Mouse (Mus musculus): ENCODE measurements around the gene Ankrd11.

Ankrd11 gene

DNA sequence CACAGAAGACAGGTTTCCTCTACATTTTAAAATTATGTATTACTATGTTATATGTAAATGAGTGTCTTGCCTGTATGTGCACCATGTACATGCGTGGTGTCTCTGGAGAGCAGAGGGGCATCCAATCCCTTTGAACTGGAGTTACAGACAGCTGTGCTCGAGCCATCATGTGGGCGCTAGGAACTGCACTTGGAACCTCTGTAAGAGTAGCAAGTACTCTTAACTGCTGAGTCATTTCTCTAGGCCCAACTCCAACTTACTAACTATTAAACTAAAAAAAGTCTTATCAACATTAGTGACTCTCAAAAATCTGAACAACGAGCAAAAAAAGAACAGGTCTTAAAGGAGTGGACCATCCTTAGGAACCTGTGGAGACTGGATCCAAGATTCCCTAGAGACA is 66.0 kb downstream of the Ankrd11 start:
- ATAC-seq (ENCODE audit: insufficient number of reproducible peaks, low FRiP score, low TSS enrichment): no peak

DNA sequence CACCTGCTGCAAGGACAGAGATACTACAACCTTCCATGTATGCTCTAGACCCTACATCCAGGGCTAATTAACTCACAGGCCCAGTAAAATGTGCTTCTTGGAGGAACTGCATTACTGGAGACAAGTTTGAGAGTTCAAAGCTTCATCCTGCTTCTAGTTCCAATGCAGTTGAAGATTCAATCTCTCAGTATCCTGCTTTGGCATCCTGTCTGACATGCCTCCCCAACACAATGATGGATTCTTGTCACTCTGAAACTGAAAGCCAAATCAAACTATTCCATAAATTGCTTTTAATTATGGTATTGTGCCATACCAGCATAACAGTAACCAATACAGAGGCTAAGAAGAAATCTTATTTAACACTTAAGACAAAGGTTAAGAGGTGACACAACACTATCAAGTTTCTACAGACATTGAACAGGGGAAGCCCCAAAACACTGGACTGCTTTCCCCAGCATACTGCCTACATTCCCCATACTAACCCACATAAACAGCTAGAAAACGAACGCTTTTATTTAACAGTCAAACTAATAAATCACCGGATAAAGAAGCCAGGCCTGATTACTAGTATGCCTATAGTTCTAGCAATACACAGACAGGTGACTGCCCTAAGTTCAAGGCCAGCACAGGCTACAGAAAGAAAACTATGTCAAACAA is 72.0 kb downstream of the Ankrd11 start:
- ATAC-seq (ENCODE audit: insufficient number of reproducible peaks, low FRiP score, low TSS enrichment): no peak

DNA sequence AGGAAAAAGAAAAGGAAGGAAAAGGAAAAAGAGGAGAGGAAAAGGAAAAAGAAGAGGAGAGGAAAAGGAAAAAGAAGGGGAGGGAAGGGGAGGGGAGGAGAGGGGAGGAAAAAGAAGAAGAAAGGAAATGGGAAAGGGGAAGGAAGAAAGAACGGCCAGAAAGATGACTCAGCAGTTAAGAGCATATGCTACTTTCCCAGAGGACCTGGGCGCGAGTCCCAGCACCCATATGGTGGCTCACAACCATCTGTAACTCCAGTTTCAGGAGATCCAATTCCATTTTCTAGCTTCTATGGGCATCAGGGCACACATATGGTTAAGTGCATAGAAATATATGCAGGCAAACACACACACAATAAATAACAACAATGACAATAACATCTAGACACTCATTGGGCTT is 73.9 kb downstream of the Ankrd11 start:
- ATAC-seq (ENCODE audit: insufficient number of reproducible peaks, low FRiP score, low TSS enrichment): no peak

DNA sequence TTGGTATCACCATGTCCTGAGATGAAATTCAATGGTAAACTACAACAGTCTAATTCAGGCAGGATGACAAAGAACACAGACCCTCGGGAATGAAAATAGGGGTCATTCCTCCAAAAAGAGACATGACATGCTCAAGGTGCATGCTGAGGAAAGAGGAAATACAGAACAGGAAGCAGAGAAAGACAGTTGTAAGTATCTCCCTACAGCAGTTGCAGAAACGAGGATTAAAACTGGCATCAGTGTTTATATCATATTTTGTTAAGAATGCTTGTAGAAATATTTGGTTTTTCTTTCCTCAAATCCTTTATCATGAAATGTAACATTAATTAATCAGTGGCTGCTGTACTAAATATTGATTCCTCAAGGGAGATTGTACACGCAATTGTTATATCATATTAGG is 75.4 kb downstream of the Ankrd11 start:
- ATAC-seq (ENCODE audit: insufficient number of reproducible peaks, low FRiP score, low TSS enrichment): no peak

DNA sequence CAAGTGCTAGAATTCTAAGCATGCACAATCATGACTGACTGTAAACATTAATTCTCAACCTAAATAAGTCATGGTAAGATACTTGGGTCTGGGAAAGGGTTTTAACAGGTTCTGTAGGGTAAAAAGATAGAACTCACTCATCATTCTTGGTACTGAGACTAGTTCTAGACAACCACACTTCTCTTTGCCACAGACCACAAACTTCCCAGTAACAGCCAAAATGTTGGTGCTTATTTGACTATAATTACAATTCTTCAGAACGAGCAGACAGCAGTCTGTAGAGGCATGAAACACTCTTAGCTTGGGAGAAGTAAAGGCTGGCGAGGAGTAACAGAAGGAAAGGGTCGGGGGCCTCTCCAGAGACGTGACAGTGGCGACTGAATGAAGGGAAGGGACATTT is 80.0 kb downstream of the Ankrd11 start:
- ATAC-seq (ENCODE audit: insufficient number of reproducible peaks, low FRiP score, low TSS enrichment): no peak

DNA sequence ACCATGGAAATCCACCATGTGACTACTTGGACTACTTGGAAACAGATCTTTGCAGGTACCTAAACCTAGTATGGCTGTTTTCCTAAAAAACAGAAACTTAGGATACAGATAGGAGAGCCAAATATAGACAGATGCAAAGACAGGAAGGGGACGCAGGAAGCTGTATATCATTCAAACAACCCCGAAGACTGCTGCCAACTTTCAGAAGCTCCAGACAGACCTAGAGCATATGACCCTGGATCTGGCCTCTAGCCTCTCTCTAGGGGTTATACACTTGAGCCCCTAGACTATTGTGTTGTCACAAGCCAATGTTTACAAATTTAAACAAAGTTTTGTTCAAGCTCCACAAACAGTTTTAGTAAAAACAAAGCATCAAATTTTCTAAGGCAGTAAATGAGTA is 80.6 kb downstream of the Ankrd11 start:
- no peak for ATAC-seq (ENCODE audit: insufficient number of reproducible peaks, low FRiP score, low TSS enrichment)

DNA sequence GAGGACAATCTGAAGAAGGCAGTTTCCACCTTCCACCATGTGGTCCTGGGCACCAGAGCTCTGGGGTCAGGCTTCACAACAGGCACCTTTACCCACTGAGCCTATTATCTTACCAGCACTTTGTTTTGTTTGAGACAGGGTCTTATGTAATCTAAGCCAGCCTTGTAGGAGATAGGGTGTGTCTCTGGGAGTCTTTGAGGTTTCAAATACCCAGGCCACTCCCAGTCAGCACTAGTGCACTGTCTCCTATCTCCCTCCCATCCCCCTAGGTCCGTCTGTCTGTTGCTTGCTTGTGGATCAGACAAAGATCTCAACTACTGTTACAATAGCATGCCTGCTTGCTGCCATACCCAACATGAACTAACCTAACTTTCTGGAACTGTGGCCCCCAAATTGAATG is 81.1 kb downstream of the Ankrd11 start:
- no peak for ATAC-seq (ENCODE audit: insufficient number of reproducible peaks, low FRiP score, low TSS enrichment)

DNA sequence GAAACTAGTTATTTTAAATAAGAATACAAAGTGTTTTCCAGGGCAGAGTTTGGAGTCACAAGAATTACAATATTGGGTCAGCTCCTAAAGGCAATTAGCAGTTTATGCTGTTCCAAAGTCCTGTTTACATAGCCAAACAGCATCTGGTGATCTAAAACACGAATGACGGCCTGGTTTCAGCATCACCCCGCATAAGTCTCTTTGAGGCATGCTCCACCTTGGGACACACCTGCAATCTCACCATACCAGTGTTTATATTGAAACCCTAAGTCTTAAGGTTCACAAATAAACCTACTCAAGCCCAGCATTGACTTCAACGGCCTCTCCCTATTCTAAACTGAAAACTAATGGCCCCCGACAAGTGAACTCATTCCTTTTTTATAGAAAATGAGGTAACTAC is 81.8 kb downstream of the Ankrd11 start:
- no peak for ATAC-seq (ENCODE audit: insufficient number of reproducible peaks, low FRiP score, low TSS enrichment)

DNA sequence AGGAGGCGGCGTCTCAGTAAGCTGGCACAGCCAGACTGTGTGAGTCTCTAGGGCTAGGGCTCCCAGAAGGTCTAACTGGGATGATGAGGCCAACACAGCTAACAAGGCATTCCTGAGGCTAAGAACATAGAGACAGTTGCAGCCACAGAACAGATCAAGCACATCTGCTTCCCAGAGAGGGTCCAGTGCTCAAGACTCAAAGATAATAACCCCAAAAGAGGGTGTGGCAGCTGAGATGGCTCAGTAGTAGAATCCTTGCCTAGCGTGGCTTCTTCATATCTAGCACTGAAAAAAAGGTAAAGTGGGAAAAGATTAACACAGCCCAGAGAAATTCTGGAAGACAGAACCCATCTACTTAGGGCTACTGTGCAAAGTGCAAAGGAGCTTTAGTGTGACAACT is 86.1 kb downstream of the Ankrd11 start:
- no peak for ATAC-seq (ENCODE audit: insufficient number of reproducible peaks, low FRiP score, low TSS enrichment)

DNA sequence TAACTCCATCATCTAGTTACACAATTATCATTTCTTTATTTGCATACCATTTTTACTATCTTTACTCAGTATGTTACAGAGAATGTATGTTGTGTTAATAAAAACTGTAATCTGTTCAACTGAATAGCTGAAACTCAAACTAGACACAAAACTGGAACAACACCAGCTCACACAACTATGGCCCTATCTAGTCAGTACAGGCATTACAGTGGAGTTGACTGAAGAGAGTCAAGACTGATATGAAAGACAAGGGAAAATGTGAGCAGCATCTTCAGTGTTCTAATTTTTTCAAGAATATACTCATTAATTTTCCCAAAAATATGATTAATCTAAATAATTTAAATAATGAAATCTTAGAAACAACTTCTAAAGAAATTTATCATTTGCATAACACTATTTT is 86.9 kb downstream of the Ankrd11 start:
- no peak for ATAC-seq (ENCODE audit: insufficient number of reproducible peaks, low FRiP score, low TSS enrichment)

DNA sequence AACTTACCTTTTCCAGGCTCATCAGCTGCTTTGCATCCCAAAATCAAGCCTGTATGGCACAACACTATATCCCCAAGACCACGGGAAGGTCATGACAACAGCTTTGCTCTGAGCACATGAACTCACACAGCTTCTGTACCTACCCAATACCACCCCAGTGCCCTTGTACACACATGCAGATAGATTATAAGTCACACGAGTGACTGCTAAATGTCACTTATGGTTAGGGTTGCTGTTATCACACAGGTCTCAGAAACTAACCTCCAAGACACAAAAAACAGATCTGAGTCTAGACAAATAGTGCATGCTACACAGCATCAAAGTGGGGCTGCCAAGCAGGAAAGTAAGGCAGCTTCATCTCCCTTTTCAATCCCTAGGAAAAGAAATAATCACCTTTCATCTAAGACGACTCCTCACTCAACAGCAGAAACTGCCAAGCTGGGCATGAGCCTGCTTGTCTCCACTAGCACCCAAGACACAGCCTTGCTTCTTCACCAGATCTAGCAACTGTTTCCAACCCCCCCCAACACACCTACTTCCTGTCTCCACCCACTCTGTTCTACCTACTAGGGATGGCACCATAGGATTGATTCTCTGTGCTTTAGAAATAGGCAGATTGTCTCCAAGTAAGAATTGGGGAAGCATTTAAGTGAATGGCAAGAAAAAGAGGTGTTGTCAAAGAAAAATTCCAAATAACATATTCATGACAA is 87.8 kb downstream of the Ankrd11 start:
- no peak for ATAC-seq (ENCODE audit: insufficient number of reproducible peaks, low FRiP score, low TSS enrichment)

DNA sequence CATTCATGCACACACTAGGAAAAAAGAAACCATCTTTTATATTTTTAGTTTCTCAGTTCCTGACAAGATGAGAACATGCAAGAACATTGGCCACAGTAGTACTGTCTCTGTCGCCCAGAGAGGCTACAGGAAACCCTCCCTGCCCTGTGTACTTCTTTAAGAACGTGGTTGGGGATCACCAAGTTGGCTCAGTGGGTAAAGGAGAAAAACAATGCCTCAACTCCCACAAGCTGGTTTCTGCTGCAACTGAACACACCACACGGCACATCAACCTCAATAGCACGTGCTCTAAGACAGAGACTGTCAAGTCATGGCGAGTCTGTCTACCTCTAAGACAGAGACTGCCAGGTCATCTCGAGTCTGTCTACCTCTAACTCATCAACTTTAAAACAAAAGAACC is 89.0 kb downstream of the Ankrd11 start:
- ATAC-seq (ENCODE audit: insufficient number of reproducible peaks, low FRiP score, low TSS enrichment): no peak

DNA sequence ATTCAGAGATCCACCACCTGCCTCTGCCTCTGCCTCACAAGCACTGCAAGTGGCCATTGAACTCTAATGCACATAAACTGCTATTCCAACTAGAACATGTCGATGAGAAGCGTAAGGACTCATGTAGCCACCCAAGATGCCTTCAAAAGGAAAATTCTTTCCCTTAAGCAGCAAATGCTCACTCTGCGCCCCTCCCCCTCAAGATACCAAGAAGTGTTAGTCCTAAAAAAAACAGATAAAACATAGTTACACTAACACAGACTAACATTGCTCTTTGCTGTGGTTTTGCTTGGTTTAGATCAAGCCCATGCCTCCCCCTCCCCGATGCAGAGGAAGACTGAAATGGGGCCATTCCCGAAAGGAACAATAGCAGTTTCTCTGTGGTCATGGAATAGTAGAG is 90.6 kb downstream of the Ankrd11 start:
- ATAC-seq (ENCODE audit: insufficient number of reproducible peaks, low FRiP score, low TSS enrichment): no peak

DNA sequence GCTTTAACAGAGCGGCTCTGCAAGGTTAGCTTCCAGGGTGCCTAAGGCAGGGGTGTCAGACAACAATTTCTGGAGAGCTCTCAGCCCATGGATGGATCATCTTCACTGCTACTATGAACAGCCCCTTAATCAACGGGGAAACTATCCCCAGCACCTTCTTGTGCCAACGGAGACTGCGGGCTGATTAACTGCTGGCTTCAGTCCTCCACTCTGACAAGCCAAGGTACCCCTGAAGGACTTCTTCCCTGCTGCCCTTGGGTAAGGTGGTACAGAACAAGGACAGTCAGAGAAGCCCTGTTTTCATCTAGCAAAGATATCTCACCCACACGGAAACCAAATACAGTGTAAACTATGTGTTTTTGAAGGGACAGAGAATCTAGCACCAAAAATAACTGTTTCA is 92.4 kb downstream of the Ankrd11 start:
- no peak for ATAC-seq (ENCODE audit: insufficient number of reproducible peaks, low FRiP score, low TSS enrichment)

DNA sequence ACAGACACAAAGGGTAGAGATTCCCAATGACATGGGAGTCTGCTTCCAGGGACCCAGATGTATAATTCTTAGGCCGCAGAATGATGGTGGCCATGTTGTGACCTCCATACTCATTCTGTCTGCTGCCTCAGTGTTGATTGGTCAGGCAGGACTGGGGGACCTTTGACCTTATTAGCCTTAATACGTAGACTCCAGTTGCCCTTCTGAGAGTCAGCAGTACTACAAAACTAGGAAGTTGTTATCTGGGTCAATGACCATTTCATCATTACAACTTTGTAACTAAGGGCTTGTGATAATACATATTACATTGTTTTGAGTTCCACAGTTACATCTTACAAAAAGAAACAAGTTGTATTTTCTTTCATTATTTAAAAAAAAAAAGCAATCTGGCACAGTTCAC is 96.3 kb downstream of the Ankrd11 start:
- ATAC-seq (ENCODE audit: insufficient number of reproducible peaks, low FRiP score, low TSS enrichment): no peak

DNA sequence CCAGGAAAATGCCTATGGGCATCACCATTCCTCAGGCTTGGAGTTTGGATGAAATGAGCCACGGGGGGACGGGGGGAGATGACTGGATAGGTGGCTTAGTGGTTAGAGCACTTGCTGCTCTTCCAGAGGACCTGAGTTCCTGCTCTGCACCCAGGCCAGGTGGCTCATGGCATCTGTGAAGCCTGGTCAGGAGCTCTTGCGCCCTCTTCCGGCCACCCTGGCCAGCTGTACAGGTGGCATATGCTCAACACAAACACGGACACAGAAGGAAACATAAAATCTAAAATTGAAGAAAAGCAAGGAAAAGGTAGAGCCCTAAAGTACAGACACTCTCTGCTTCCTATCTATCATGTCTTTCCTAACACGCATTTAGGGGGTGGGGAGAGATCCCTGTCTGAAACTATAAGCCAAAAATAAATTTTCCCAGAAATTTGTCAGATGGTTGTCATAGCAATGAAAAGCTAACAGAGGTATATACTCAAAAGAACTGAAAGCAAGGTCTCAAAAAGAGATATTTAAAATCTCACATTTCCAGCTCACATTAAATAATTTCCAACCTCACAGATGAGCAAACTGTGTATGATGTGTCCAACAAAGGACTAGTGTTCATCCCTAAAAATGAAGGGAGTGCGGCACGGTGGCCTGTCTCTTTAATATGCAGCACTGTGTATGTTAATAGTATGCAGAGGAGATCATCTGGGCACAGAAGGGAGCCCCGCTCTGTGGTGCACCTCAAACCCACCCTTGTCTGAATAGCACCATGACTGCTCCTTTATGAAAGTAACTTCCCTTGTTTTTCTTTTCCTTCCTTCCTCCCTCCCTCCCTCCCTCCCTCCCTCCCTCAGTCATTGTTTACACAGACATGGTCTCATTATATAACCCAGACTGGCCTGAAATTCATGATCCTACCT is 99.0 kb downstream of the Ankrd11 start:
- ATAC-seq (ENCODE audit: insufficient number of reproducible peaks, low FRiP score, low TSS enrichment): no peak

DNA sequence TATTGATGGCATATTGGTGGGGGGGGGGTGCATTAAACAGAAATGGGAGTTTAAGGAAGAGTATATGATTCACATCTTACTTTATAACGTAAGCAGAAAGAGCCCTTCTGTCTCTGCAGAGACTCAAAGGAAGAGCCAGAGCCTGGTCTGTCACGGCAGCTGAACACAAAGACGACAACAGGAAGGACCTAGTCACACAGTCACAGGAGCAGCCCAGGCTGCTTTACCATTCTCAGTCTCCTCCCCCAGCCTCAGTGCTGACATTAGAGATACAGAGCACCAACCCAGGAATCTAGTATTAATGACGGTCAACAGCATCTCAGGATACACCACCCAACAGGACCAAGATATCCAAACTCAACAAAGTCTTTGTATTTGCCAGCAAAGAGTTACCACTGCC is 103.5 kb downstream of the Ankrd11 start:
- ATAC-seq (ENCODE audit: insufficient number of reproducible peaks, low FRiP score, low TSS enrichment): no peak

DNA sequence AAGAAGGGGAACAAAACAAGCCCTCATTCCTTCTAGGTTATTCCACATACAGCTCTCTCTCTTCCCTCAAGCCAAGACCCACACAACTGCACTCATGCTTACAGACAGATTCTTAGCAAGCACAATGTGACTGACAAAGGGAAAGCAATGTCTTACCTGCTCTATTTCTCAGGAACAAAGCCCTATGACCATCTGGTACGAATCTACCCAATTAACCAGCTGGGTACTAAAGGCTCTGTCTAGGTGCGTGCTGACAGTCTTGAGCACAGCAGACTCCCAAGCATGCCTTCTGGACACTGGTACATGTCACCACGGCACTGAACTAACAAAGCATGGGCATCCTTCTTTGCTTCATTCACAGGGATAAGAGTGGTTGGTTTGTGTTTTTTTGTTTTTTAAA is 103.9 kb downstream of the Ankrd11 start:
- peak; percentile 21; the same call in 1 of the 2 replicates for ATAC-seq (ENCODE audit: insufficient number of reproducible peaks, low FRiP score, low TSS enrichment)

DNA sequence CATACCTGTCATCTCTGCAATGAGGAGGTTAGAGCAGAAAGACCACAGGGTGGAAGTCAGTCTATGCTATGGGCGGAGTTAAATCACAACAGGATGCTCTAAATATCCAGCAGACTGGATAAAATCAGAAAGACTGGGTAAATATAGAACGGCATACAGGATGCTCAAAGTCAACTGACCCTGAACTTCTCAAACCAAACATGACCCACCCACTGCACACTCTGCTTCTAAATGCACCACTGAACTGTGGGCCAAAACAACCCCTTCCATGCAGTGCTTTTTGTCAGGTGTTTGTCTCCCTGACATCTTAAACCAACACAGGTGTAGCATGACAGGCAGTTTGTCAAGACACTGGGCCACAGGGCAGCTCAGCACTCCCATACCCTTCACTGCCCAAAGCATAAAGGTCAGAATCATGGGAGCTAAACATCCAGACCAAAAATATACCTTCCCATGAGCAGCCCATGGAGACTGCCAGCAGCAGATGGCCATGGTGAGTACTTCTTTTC is 104.5 kb downstream of the Ankrd11 start:
- peak; percentile 39; the same call in 1 of the 2 replicates for ATAC-seq (ENCODE audit: insufficient number of reproducible peaks, low FRiP score, low TSS enrichment)

DNA sequence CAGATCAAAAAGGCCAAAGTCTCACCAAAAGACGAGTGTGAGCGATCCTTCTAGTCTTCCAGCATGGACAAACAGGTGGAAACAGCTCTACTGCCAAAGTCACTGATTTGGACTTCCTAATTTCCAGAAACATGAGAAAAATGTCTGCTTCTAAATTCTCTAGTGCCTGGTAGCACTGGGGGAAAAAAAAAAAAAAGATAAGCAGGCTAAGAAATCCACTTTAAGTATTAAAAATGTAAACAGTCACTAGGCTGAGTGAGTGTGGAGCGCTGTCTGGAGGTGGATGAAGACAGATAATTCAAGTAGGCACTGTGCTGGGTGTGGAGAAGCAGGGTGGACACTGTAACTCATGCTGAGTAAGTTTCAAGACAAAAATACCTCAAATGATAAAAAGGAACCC is 106.2 kb downstream of the Ankrd11 start:
- ATAC-seq (ENCODE audit: insufficient number of reproducible peaks, low FRiP score, low TSS enrichment): no peak

DNA sequence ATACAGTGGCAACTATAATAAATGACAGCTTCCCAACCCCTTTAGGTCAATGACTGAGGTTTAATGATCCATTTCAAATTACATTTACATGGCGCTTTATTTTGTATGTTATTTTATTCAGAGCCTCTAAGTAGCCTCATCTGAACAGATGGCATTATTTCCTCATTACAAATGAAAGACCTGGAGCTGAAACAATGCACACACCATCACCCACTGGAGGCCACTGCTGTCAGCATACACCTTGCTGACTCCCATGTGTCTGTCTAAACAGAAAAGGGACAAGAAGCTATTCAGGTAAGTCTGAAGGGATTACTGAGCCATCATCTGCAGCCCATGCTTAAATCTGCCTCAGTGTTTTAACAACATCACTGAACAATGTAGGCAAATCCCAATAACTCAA is 107.0 kb downstream of the Ankrd11 start:
- peak; percentile 49; the same call in 1 of the 2 replicates for ATAC-seq (ENCODE audit: insufficient number of reproducible peaks, low FRiP score, low TSS enrichment)
